Mouse (Mus musculus) embryo, embryonic 10.5 days (tissue): Measurements from ENCODE around the gene Agfg2.

Source experiments
- DNase-seq: peaks from one replicate; pipeline ENCODE4 v3.0.0-alpha.2; 2015; ENCODE audit warnings: low spot score

Gene Agfg2

DNA sequence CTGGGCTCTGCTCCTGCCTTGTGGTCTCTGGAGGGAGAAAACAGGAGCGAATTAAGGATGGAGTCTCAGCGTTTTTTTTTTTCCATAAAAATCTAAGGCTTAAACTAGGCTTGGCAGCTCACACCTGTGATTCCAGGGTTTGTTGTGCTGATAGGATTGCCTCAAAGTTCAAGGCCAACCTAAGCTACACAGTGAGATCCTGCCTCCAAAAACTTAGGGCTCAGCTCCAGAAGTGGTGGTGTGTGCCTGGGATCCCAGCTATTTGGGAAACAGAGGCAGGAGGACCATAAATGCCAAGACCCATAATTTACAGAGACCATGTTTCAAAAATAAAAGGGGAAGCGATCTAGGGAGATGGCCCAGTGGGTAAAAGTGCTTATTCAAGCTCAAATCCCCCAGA lies 75.2 kb downstream of the Agfg2 start:
- DNase-seq, result no peak

DNA sequence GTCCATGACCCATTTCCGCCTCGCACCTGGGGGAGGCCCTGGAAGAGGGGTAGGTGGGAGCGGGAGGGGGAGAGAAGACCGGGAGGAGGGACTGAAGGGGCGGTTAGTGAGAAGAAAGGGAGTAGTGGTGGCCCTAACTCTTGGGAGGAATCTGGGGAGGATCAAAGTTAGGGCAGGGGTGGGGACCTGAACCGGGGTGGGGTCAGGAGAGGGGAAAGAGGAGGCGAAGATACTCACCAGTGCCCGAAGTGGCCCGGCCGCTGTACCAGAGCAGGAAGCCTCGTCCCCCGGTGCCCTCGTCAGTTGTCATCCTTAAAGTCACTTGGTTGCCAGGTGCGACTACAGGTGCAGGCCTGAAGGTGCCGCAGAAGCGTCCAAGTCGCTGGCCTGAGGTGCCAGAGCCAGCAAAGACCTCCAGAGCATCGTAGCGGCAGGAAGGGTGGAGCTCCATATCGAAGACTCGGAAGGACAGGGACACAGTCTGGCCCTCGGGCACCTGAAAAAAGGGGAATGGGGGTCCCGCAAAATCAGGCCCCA lies 75.8 kb downstream of the Agfg2 start:
- no peak for DNase-seq

DNA sequence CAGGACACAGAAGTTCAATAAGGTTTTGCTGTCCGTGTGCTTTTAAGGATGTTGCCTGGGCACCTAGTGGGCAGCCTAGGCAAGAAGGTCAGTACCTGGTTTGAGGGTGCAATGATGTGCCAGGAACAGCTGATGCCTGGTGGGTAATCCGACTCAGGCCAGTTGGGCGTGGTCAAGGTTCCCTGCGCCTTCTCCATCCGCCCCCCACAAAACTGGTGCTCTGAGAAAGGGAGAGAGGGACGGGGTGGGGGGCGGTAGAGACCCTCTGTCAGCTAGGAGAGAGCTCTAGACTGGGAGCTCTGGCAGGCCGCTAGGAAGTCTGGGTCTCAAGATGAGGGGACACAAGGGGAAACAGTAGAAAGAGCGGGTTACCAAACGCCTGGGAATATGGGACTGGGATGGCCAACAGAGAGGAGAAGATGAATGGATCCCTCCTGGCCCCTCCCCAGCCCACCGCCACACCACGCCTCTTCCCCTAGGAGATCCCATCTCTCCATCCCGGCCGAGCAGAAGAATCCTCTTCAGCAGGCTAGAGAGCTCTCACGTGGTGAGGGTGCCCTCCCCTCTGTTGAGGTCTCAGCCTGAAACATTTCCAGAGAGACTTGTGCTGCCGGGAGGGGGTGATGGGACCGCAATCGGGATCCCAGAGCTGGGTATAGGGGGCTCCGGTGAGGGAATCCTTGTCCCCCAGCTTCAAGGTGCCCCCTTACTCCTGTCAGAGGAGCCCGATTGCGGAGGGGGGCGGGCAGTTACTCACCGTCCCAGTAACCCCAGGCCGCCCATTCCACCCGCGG lies 76.5 kb downstream of the Agfg2 start:
- no peak for DNase-seq

DNA sequence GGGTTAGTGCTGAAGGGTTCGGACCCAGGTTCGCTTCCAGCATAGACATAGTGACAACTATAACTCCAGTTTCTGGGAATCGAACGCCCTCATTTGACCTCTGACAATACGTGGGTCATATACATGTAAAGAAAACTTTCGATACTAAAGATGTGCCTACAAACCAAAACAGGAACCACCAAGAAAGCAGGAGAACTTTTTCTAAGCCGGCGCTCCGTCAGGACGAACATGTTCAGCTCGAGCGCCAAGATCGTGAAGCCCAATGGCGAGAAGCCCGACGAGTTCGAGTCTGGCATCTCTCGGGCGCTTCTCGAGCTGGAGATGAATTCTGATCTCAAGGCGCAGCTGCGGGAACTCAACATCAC lies 83.2 kb downstream of the Agfg2 start:
- peak; percentile 64 for DNase-seq

DNA sequence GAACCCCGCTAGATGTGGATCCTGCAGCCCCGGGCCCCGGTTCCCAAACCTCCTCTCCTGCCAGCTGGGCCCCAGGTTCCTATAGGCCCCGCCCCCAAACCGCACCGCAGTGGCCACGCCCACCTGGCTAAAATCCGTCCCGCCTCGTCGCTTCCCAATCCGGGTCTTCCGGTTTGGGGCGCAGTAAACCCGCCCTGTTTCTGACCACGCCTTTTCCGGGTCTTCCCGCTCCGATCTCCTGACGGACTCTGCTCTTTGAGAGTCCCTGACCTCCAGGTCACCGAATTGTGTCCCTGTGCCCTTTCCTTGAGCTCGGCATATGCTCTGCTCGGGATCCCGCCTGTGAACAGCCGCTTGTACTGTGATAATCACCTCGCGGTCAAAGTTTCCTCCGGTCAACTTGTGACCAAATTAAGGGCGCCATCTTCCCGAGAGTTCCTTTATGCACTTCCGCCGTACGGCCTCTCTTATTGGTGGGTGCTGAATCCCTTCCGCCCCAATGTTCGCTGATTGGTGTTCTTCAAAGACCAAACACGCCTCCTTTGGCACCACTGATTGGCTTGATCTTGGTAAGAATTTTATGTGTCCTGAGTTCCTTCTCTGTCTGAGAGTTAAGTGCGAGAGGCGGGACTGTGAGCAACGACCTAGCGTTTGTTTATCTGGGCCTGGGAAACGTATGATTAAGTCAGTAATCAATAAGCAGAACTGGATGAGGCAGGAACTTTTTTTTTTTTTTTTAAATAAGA lies 83.7 kb downstream of the Agfg2 start, which contains the start of gene Mospd3:
TSS of gene Mospd3 (minus strand) at position 440 of the 746 bp plus-strand sequence.
- peak; percentile 99 for DNase-seq
